Mouse (Mus musculus): ENCODE data around the gene Atrnl1.

GRCm38 (mm10) chr19:57961321-57961720 lies 350.5 kb downstream of the Atrnl1 start:
- no peak for TF ChIP-seq POLR2A (IDR thresholded peaks at IDR 0.05; ENCODE audit: low read depth, low read length)
- no peak for TF ChIP-seq CTCF (IDR thresholded peaks at IDR 0.05; ENCODE audit: extremely low read depth, insufficient read length, insufficient replicate concordance, low read depth, low read length)

Data from small intestine, adult 2 months (tissue).